Mouse (Mus musculus) retina, postnatal 7 days (tissue): ENCODE measurements around the gene Sec14l1.
A peak's percentile ranks its signal among the peaks of the same experiment; 100 is the strongest.

Source experiments
- DNase-seq: peaks from one replicate; pipeline ENCODE4 v3.0.0-alpha.2; 2012; ENCODE audit warnings: low read depth, low spot score

Sec14l1 gene

DNA sequence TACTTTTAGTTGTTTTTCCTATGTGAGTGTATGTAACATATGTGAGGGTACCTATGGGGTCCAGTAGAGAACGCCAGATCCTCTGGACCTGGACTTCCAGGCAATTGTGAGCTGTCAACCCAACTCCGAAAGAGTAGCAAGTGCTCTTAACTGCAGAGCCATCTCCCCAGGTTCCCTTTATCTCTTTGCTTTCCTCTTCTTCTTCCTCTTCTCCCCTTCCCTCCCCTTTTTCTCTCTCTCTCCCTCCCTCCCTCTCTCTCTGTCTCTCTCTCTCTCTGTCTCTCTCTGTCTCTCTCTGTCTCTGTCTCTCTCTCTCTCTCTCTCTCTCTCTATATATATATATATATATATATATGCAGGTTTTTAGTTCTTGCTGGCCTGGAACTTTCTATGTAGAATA, 7.1 kb upstream of the Sec14l1 start:
- no peak for DNase-seq

DNA sequence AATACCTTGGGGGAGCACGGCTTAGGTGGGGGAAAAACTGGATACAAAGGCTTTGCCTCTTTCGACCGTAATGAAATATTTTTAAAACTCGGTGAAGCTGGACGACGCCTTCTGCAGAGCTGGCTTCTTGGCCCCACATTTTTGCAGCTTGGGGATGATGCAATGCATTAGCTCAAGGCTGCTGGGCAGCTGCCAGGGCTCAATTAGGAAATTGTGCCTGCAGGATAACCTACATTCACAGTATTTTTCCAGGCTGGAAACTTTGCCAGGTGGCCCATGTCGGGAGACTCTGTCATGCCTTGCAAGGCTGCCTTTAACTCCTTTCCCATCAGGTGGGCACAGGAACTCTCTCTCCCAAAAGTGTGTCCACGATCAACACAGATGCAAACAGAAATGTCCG, 6.4 kb upstream of the Sec14l1 start:
- DNase-seq: no peak

DNA sequence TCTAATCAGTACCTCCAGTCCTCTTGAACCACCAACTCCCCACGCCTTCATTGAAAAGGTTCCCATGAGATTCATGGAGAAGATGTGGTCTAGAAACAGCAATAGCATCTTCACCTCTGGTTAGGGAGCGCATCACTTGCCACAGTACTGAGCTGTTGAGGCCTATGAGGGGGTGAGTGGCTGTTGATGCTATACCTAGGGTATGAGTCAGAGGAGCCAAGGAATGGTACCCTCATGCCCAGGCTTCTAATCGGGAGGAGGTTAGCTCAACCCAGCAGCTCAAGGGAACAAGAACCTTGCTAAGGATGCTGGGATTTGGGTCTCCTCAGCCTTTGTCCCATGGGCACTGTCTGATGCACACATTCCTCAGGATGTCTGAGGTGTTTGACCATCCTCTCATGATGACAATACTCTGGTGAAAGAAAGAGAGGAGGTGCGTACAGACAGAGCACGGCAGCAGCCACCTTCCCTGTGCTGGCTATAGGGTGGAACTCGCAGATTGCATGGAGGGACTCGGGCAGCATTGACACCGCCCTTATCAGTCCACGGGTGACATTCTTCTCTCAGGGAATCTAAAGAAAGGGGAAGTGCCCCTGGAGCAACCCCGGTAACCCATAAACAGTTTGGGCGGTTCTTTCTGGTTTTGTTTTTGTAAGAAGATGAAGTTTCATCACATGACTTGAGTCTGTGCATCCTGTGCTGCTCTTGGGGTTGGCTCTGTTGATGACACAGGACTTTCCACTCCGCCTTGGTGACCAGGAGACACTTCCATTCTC, 5.6 kb upstream of the Sec14l1 start:
- no peak for DNase-seq

DNA sequence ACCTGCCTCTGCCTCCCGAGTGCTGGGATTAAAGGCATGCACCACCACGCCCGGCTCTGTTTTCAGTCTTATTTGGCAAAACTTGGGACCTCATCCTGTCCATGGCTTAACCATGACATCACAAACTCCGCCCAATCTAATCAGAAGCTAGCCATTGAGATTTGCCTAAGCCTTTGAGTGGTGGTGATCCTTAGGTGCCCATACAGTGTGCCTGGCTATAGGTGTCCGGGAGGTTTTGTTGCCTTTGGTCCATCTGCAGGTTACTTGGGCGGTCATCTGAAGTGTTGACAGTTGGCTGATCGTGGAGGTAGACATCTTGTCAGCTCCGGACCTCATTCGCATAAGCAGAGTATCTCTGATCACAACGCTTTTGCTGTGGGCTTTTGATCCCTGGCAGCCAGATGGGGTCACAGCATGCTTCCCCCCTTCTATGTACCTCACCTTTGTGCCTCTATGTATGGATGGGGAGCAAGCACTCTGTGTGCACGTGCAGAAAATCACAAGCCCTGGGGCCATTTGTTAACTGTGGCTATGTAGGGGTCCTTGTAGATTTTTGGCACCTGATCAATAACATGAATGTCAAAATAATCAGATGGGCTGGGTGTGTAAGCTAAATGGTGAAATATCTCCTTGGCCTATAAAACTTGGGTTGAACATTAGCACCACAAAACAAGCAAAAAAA, 2.9 kb upstream of the Sec14l1 start:
- DNase-seq: no peak

DNA sequence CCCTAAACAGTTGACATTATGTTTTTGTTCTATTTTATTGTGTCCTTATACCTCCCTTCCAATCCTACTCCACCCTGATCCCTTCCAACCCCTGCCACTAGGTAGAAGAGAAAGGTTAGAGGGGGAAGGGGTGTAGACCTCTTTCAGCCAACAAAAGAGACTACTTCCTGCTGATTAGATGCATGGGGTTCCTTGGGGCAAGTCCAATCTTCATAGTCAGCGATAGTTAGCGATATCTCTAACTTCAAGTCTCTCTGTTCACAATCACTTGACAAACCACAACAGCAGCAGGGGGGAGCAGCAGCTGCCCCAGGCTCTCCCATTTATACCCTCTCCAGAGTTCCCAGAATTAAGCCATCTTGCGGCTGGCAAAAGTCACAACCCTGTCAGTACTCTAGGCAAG, 2.3 kb upstream of the Sec14l1 start:
- DNase-seq: no peak

DNA sequence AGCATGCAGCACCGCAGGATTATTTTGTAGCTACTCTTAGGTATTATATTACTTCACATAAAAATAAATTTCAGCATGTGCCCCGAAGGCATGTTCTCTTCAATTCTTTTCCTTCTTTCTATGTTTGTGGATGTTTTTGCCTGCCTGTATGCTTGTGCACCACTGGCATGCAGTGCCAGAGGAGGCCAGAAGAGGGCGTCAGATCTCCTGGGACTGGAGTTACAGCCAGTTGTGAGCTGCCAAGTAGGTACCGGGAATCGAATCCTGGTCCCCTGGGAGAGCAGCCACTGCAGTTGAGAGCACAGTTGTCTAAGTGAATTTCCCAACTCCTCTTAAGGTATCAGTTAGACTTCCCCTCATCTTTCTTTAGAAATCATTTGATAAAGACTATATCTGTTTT, 1.6 kb upstream of the Sec14l1 start:
- no peak for DNase-seq

DNA sequence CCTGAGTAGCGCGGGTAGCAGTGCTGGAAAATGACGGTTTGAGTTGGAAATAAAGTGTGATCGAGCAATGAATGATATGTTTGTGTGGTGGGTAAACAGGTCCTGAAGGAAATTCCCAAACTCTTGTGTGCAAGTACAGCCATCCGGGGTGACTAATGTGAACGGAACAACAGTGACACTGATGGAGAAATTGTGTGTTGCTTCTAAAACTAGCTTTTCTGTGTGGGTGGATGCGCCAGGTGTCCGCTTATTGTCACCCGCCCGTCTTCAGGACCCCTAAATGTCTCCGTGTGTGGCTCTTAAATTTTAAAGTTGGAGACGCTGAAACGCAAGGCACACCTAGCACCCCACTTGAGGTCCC, 757 bp upstream of the Sec14l1 start:
- DNase-seq: no peak

DNA sequence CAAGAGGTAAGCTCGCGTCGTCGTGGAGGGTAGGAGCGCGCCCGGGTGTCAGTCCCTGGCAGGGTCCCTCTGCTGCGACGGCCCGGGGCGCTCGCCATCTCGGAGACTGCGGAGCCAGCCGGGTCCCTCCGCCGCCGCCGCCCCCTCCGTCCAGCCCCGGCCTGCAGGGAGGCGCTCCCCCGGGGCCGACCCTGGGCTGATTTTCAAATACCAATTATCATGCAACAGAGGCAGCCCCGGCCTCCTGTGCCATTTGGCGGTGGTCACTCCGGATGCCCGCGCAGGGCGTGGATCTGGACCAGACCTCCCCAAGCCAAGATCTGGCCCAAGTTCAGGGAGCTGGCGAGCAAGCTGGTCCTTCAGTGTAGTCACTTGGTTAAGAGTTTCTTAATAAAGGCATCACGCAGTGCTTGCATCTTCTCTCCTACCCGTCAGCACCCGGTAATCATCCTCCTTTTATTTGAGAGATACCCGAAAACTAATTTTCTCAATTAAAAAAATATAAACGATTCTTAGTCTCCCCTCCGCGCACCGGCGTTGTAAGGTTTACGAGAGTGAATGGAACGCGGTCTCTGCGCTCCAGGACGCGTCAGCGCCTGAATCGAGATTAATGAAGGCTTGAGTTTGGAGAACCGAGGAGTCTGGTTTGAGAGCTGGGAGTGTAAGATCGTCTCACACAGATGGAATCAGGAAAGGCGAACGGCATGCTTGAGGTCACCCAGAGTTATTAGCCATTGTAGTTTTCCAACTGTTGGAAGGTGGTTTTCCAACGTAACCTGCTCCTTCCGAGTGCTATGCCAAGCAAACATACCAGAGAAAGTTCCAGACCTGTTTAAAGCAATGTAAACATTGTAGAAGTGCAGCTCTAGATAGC, 615 bp downstream of the Sec14l1 start:
- DNase-seq: no peak

DNA sequence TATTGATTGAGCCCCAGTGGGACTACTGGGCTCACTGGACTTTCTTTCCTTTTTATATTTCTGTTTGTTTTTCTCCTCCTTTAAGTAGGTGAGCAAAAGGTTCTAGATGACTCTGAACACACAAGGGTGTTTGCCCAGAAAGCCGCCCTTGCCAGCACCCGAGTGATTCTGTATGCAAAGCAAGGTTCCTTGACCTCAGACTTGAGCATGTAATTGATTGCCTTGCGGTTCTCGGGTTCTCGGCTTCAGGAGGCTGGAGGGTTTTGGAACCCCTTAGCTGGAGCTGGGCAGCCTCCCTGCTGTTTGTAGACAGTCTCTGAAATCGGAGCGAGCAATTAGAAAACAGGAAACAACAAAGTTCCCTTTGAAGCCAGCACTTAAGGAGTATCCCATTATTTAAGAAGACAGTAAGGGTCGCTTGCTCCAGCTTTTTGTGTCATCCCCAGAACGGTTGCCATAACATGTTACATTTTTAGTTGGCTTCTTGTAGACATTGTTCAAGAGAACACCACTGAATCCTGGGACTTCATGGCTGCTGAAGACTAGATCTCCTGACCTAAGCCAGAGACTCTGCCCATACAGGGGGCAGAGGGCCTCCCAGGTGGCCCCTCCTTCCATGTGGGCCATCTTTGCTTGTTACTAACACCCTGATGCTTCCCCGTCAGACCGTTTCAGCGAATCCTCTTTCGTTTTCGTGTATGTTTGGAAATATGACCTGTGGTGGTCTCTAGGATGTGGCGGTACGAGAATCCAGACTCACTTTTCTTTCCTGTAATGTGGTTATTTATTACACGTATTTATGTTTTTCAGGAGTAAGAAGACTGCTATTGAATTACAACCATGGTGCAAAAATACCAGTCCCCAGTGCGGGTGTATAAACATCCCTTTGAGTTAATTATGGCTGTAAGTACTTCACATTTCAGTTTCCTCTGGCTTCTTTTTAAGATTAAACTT, 1.7 kb downstream of the Sec14l1 start:
- no peak for DNase-seq

DNA sequence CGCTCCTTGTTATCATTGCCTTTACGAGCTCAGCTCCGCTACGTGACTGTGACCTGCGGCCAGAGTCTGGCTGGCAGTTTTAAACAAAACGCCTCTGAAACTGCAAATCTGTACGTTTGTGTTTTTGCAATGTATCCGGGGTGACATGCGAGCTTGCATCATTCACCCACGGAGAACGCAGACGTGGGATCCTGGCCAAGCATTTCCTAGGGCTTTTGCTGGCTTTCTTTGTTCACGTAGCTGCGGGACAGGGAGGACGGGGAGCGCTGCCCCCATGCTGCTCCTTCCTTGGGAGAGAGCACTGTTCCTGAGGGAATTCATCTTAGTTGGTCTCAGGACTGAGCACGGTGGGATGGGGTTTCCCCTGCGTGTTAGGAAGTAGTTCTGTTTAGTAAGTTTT, 2.4 kb downstream of the Sec14l1 start:
- no peak for DNase-seq

DNA sequence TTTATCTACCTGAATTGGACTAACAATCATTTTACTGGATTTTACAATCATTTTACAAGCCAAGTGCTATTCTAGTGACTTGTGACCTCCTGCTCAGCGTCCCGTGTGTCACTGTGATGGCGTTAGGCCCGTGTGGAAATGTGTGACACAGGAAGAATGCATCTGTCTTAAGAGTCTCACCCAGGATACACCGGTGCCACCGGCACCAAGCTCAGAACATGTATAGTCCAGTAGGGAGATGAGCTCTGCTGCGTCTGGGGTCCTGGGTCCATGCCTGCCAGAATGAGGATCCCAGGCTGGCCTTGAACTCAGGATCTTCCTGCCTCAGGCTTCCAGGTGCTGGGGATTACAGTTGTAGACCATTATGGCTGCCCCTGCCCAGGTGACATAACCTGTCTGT, 2.8 kb downstream of the Sec14l1 start:
- no peak for DNase-seq

DNA sequence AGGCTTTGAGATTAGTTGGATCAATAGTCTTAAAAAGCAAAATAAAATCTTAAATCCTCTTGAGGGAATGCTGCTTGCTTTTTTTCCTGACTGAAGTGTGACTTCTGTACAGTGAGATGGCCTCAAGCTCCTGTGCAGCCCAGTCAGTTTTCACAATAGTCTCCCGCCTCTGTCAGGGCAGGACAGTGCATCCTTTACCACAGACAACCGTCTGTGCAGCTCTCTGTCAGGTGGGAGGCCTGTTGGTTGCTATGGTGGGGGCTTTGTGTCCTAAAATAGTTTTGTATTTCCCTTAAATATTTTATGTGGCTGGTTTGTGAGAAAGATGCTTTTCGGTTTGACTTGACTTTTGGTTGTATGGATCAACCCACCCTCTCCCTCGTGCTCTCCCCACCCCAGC, 3.3 kb downstream of the Sec14l1 start:
- no peak for DNase-seq

DNA sequence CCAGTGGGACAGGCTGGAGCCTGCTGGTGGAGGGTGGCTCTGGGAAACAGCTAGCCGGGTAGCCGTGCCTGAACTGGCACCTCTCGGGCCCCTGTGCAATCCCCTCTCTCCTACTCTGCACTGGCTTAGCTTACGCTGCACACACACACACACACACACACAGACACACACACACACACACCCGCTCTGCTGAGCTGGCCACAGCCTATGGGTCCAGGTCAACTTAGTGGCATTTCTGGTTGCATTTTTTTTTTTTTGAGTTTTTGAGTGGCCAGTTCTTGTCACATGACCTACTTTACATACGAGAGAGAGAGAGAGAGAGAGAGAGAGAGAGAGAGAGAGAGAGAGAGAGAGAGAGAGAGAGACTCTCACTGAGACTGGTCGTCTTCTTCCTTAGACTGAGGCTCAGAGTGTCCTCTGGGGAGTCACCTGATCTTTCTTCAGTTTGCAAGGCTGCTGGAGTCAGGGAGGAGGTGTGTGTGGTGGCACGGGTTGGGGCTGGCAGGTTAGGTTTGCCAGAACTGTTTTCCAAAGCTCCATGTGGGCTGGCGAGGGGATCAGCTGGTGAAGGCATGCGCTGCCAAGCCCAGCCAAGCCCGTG, 3.9 kb downstream of the Sec14l1 start:
- peak; percentile 40 for DNase-seq

DNA sequence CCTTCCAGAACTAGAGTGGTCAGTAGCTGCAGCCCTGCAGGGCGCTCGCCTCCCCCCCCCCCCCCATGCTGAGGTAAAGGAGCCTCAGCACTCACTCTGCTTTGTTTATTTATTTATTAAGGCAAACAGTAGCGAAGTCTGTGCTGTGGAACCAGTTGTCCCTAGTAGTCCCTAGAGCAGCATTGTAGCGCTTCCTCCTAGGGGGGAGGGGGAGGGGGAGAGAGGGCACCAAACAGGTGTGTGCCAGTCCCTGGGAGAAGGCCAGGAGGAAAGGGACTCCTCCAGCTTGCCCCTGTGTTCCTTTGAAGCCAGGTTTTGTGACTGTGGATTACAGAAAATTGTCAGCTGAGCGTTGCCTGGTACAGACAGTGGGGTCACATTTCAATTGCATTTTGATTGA, 4.8 kb downstream of the Sec14l1 start:
- DNase-seq: no peak

DNA sequence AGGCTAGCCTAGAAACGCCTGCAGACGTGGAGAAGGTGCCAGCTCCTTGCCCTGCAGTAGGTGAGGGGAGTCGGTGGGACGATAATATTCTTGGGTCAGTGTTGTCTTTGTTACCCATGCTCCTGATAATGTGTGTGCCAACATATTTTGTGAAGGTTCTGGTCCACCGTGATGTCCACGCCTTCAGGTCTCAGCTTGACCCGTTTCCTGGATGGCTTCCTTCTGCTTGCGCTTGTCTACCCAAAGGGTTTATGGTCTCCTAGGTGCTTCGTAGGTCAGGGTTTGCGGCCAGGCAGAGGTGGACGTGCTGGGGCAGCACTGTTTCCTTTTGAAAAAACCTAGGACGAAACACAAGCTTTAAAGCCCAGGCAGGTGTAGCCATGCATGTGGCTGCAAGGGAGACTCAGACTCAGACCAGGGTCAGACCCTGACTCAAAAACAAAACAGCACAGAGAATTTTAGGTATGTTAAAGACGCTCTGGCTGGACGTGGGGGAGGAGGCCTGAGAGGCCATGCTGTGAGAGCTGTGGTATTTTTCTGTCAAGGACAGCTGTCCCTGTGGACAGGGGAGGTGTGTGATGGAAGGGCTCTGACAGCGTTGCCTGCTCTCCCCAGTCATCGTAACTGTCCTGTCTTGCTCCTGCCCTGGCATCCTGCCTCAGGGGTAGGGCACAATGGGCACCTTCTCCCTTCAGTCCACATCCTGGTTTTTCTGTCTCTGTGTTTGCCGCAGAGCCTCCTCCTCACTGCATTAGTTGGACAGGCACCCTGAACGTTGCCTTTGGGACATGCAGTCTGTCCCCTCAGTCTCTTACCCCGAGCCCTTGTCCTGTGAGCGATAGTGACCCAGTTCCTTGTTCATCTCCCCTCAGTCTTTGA, 5.6 kb downstream of the Sec14l1 start:
- no peak for DNase-seq

DNA sequence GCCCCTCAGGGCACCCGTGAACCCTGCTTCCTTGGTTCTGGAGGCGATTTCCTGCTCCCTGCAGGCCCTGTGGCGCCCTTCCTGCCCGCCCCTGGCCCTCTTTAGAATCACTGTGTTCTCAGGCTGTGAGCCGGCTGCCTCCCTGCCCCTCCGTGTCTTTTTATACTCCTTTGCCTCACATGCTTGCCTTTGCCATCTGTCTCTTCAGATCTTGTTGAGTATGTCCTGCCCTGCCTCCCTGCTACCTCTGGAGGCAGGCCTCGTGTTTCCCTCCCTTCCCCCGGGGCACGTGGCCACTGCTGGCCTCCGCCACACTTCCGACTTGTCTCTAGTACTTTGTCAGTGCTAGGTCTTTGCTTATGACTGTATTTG, 6.2 kb downstream of the Sec14l1 start:
- no peak for DNase-seq

DNA sequence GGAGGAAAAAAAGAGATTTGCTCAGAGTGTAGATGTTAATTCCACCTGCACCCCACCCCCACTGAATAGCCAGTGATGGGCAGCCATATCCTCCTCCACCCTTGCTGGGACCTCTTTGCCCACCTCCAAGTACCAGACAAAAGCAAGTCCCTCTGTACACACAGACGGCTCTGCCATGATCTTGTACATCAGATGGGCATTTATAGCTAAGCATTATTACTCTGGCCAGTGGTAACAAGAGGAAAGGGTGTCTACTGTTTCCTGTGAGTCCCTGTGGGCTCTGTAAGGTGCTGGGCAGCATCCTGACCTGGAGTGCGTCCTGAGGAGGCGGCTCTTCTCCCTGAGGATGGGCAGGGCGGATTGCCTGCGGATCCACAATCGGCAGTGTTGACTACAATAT, 7.0 kb downstream of the Sec14l1 start:
- DNase-seq: no peak

DNA sequence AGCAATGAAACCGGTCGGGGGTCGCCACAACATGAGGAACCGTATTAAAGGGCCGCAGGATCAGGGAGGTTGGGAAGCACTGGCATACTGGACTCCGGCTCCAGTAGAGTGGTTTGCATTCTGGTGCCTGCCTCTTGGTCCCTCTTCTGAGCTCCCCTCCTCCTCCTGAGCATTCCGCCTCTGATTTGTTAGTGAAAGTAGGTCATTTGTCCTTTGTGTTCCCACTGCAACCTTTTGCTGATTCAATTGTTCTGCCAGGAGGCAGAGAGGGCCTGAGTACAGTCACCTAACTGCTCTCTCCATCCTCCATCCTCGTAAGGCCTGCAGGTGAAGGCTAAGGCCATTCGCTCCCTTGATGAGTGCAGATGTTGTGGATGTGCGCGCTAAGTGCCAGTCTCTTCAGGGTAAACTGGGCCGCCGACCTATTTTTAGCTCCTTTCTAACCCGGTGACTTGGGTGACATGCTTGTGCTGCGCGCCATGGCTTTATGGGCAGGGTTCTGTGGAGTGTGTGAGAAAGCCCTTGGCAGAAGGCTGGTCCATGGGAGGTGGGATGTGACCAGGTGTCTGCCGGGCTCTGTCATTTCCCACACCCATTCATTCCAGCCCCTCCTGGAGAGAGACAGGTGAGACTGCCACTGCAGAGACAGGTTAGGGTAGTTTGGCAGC, 8.6 kb downstream of the Sec14l1 start:
- peak; percentile 31 for DNase-seq

DNA sequence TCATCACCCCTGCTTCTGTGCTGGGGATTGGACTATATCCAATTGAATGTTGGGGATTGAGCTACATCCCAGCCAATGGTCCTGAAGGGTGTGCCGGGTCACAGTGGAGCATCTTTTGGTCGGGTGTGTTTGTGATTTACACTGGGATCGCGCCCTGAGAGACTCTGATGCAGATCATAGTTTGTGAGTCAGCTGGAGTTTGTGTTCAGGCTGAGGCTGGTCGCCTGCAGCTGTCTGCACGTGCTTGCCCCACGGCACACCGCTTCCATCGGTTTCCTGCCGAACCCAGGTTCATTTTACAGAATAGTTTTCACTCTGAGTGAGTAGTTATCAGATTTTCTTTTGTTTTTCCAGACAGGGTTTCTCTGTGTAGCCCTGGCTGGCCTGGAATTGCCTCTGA, 9.6 kb downstream of the Sec14l1 start:
- DNase-seq: no peak
